In the genomic region with DNA sequence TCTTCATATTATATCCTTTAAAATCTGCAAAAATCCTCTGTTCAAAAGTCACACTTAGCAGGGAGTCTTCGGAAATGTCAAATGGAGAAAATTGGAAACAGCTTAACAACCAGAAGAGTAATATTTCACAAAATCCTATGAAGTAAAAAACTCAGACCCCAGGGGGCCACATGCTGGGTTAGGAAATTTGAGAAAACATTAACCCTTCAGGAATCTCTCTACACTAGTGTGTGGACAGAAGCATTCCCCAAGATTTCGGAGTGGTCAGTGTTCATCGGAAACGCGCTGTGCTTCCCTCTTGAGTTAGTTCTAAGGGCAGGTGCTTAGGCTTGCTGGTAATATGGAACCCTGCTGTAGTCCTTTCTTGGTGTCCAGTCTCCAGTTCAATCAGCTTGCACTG, we compare ENCODE assay signal across 23 mouse cellular contexts.
A peak's percentile ranks its signal among the peaks of the same experiment; 100 is the strongest.
DNase-seq lines count a peak whose midpoint lies in the region; ATAC-seq and TF ChIP-seq lines count a peak whose summit lies in the region.
"Had no signal": no experiment of that assay in that cellular context is flagged by ENCODE, and none has a peak within 500 bp of the region (broad histone marks: within the 10 kb centered on the region; RNA-seq: fewer than 3 reads in every experiment).

No protein-coding gene starts in this region.

- no peaks in the 10 kb centered on the region for H3K36me3 ChIP-seq in hindbrain, embryonic 11.5 days (ENCODE audit: control insufficient read depth, insufficient read depth, low read length)
- H3K36me3 ChIP-seq in hindbrain, embryonic 13.5 days = no peaks in the 10 kb centered on the region
- H3K36me3 ChIP-seq in limb, embryonic 12.5 days = no peaks in the 10 kb centered on the region
- H3K36me3 ChIP-seq: forebrain, embryonic 10.5 days; heart, embryonic 15.5 days; kidney, embryonic 15.5 days; neural tube, embryonic 12.5 days had no signal

- no peak for TF ChIP-seq POLR2A in brain, embryonic 14.5 days (IDR thresholded peaks at IDR 0.05; ENCODE audit: borderline replicate concordance, extremely low read depth, insufficient read depth, insufficient read length, poor library complexity, severe bottlenecking)

- no peak for TF ChIP-seq CTCF in brain, embryonic 14.5 days (IDR thresholded peaks at IDR 0.05; ENCODE audit: borderline replicate concordance, extremely low read depth, insufficient read depth, insufficient read length)

- no peak overlapping the region for H3K27ac ChIP-seq in hindbrain, embryonic 11.5 days (ENCODE audit: low read depth, low read length)
- H3K27ac ChIP-seq in hindbrain, embryonic 13.5 days = no peak overlapping the region
- peak overlapping the region; percentile 53; the same call in 1 of the 2 replicates for H3K27ac ChIP-seq in limb, embryonic 12.5 days
- H3K27ac ChIP-seq: forebrain, embryonic 10.5 days; heart, embryonic 15.5 days; kidney, embryonic 15.5 days; neural tube, embryonic 12.5 days had no signal

- ATAC-seq in hindbrain, embryonic 11.5 days (ENCODE audit: low FRiP score) = no peak
- no peak for ATAC-seq in hindbrain, embryonic 13.5 days (ENCODE audit: low FRiP score)
- no peak for ATAC-seq in limb, embryonic 12.5 days (ENCODE audit: insufficient number of reproducible peaks, insufficient read depth, low FRiP score, low TSS enrichment, low read depth)
- ATAC-seq: forebrain, embryonic 16.5 days; hindbrain, embryonic 16.5 days had no signal

- H3K4me2 ChIP-seq in hindbrain, embryonic 11.5 days (replicated peaks; ENCODE audit: low read depth, low read length) = no peak overlapping the region
- H3K4me2 ChIP-seq in hindbrain, embryonic 13.5 days = no peak overlapping the region
- H3K4me2 ChIP-seq in limb, embryonic 12.5 days = peak overlapping the region; percentile 5; the same call in 1 of the 2 replicates
- H3K4me2 ChIP-seq: heart, embryonic 15.5 days; kidney, embryonic 15.5 days; neural tube, embryonic 12.5 days had no signal

- H3K27me3 ChIP-seq in hindbrain, embryonic 11.5 days (ENCODE audit: control insufficient read depth, insufficient read depth, low read length) = no peaks in the 10 kb centered on the region
- H3K27me3 ChIP-seq in hindbrain, embryonic 13.5 days = no peaks in the 10 kb centered on the region
- no peaks in the 10 kb centered on the region for H3K27me3 ChIP-seq in limb, embryonic 12.5 days
- H3K27me3 ChIP-seq: heart, embryonic 15.5 days; kidney, embryonic 15.5 days; neural tube, embryonic 12.5 days had no signal

- H3K4me3 ChIP-seq in hindbrain, embryonic 11.5 days (ENCODE audit: low read depth, low read length) = no peak overlapping the region
- H3K4me3 ChIP-seq in hindbrain, embryonic 13.5 days = no peak overlapping the region
- no peak overlapping the region for H3K4me3 ChIP-seq in limb, embryonic 12.5 days (replicated peaks)
- H3K4me3 ChIP-seq: forebrain, embryonic 10.5 days; heart, embryonic 15.5 days; kidney, embryonic 15.5 days; neural tube, embryonic 12.5 days had no signal

- DNase-seq in hindbrain, embryonic 11.5 days (ENCODE audit: low spot score) = peak; percentile 24
- peak; percentile 20 for DNase-seq in brain, embryonic 14.5 days (ENCODE audit: low read depth)
- DNase-seq in embryo, embryonic 11.5 days (ENCODE audit: low read depth, low spot score) = peak; percentile 16
- DNase-seq in gastrocnemius, postnatal 25 days = no peak
- no peak for DNase-seq in spleen, postnatal 10 days (ENCODE audit: low spot score in 2 of 2)
- DNase-seq: adrenal gland, adult 2 months; cerebellum, adult 18-20 months; cerebellum, postnatal 25 days; heart, postnatal 36 days; kidney, adult 11 months; kidney, postnatal 36 days; lung, postnatal 4 days; right cerebral cortex, postnatal 25 days; spleen, adult 18-20 months; thymus, postnatal 25 days had no signal

- WGBS in hindbrain, embryonic 11.5 days = 70% methylated on average over 5 of the region's 5 CpGs
- 85% methylated on average over 5 of the region's 5 CpGs for WGBS in hindbrain, embryonic 13.5 days
- 30% methylated on average over 5 of the region's 5 CpGs for WGBS in limb, embryonic 12.5 days

- no peaks in the 10 kb centered on the region for H3K4me1 ChIP-seq in hindbrain, embryonic 11.5 days (replicated peaks; ENCODE audit: control insufficient read depth, insufficient read depth, low read length)
- peaks cover 8% of the 10 kb centered on the region; the same call in 1 of the 2 replicates for H3K4me1 ChIP-seq in hindbrain, embryonic 13.5 days (replicated peaks)
- peaks cover 20% of the 10 kb centered on the region for H3K4me1 ChIP-seq in limb, embryonic 12.5 days (replicated peaks)

- no peak overlapping the region for H3K9ac ChIP-seq in hindbrain, embryonic 11.5 days (ENCODE audit: low read depth, low read length)
- no peak overlapping the region for H3K9ac ChIP-seq in hindbrain, embryonic 13.5 days
- H3K9ac ChIP-seq in limb, embryonic 12.5 days (replicated peaks) = no peak overlapping the region
- H3K9ac ChIP-seq: heart, embryonic 15.5 days; kidney, embryonic 15.5 days; neural tube, embryonic 12.5 days had no signal

- H3K9me3 ChIP-seq in hindbrain, embryonic 11.5 days (ENCODE audit: control insufficient read depth, low read length) = no peaks in the 10 kb centered on the region
- H3K9me3 ChIP-seq in hindbrain, embryonic 13.5 days = no peaks in the 10 kb centered on the region
- H3K9me3 ChIP-seq in limb, embryonic 12.5 days = no peaks in the 10 kb centered on the region
- H3K9me3 ChIP-seq: forebrain, embryonic 10.5 days; heart, embryonic 15.5 days; kidney, embryonic 15.5 days; neural tube, embryonic 12.5 days had no signal

Comparison
In these comparisons a context has a peak if more than half of its experiments do, and no peak if none do; other contexts are left out.
1. DNase-seq: peak in hindbrain, embryonic 11.5 days (single experiment), brain, embryonic 14.5 days (single experiment) and embryo, embryonic 11.5 days (single experiment); none in gastrocnemius, postnatal 25 days (single experiment) and spleen, postnatal 10 days (0 of 2).